Mouse (Mus musculus) midbrain, embryonic 13.5 days (tissue): ENCODE results near the gene Itprip. TPM values are rescaled to one million over a fixed set of nuclear protein-coding genes. Genes with fewer than 3 reads are reported as not detected.
"Not testable (repeated sequence)": the region's sequence is repeated elsewhere in the genome, so short reads cannot be mapped to it uniquely, and the experiment has no call there.

ENCODE experiments used
- ATAC-seq: fragments of 200-750 bp; cut with Nextera tagmentation; 2 replicates; pipeline ENCODE4 v1.8.0; 2017; ENCODE audit warnings: mild to moderate bottlenecking, moderate TSS enrichment, moderate library complexity
- H3K27ac ChIP-seq: fragments of 300-500 bp; sonication (generic); 2 replicates; pipeline ENCODE4 v1.5.1; 2015; ENCODE audit warnings: inconsistent platforms, mild to moderate bottlenecking, moderate library complexity
- H3K27me3 ChIP-seq: fragments of 300-500 bp; sonication (generic); 2 replicates; pipeline ENCODE4 v1.6.1; 2015; ENCODE audit warnings: mild to moderate bottlenecking, inconsistent platforms
- H3K36me3 ChIP-seq: fragments of 300-500 bp; sonication (generic); 2 replicates; pipeline ENCODE4 v1.6.1; 2015; ENCODE audit warnings: mild to moderate bottlenecking, inconsistent platforms
- H3K4me1 ChIP-seq: fragments of 300-500 bp; sonication (generic); replicated peaks from 2 replicates; pipeline ENCODE4 v1.6.1; 2015; ENCODE audit warnings: inconsistent platforms
- H3K4me2 ChIP-seq: fragments of 300-500 bp; sonication (generic); replicated peaks from 2 replicates; pipeline ENCODE4 v1.6.1; 2015; ENCODE audit warnings: moderate library complexity, mild to moderate bottlenecking, inconsistent platforms
- H3K4me3 ChIP-seq: fragments of 300-500 bp; sonication (generic); replicated peaks from 2 replicates; pipeline ENCODE4 v1.5.1; 2015; ENCODE audit warnings: mild to moderate bottlenecking, inconsistent platforms
- H3K9ac ChIP-seq: fragments of 300-500 bp; sonication (generic); replicated peaks from 2 replicates; pipeline ENCODE4 v1.6.1; 2015; ENCODE audit warnings: mild to moderate bottlenecking, inconsistent platforms
- H3K9me3 ChIP-seq: fragments of 300-500 bp; sonication (generic); 2 replicates; pipeline ENCODE4 v1.6.1; 2016; ENCODE audit warnings: mild to moderate bottlenecking, inconsistent platforms
- WGBS: fragments of 180-500 bp; shearing (Covaris S2); methylation state at CpG from one replicate; pipeline ENCODE4 v1.1.7; 2015; 5-methylcytosine and 5-hydroxymethylcytosine counted together
- microRNA-seq: library from miRNA; unstranded; fragments of <30 nt; microRNA quantifications from one replicate; pipeline ENCODE4, GENCODE M21; 2016
- polyA plus RNA-seq: library from polyadenylated mRNA; unstranded; fragments of >200 nt; fragmentation: Nextera tagmentation; extraction: Ambion mirVana; gene quantifications from 2 replicates; pipeline ENCODE4 v1.2.1, GENCODE M21; 2015

Gene Itprip
- polyA plus RNA-seq, 1 experiment from 2014 or later: 8.5 TPM

DNA sequence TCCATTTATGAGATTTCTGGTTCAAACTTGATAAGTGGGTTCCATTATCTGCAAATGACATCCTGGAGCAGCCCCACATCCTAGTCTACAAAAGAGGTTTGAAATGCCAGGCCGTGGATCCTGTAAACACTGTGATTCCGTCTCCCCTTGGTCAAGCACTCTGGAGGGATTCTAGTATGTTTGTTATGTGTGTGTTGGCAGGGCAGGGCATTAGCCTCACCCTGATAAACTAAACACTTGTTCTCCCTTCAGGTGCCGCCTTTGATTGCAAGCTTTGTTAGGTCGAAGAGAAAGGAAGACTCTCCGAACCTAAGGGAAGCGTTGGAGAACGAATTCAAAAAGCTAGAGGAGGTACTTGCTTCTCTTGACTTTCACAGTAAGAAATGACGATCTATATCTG lies 59.9 kb downstream of the Itprip start:
- Histone ChIP-seq H3K4me3 (no peak overlapping the region), H3K27me3 (peaks cover 3% of the 10 kb centered on the region; the same call in 1 of the 2 replicates), H3K4me1 (peaks cover 22% of the 10 kb centered on the region), H3K4me2 (no peak overlapping the region), H3K9me3 (no peaks in the 10 kb centered on the region), H3K9ac (no peak overlapping the region), H3K36me3 (0 out of 2 replicates have a peak, but pooled peaks cover 7% of the 10 kb centered on the region), H3K27ac (no peak overlapping the region)
- no peak for ATAC-seq
- WGBS: 90% methylated on average over 8 of the region's 8 CpGs

DNA sequence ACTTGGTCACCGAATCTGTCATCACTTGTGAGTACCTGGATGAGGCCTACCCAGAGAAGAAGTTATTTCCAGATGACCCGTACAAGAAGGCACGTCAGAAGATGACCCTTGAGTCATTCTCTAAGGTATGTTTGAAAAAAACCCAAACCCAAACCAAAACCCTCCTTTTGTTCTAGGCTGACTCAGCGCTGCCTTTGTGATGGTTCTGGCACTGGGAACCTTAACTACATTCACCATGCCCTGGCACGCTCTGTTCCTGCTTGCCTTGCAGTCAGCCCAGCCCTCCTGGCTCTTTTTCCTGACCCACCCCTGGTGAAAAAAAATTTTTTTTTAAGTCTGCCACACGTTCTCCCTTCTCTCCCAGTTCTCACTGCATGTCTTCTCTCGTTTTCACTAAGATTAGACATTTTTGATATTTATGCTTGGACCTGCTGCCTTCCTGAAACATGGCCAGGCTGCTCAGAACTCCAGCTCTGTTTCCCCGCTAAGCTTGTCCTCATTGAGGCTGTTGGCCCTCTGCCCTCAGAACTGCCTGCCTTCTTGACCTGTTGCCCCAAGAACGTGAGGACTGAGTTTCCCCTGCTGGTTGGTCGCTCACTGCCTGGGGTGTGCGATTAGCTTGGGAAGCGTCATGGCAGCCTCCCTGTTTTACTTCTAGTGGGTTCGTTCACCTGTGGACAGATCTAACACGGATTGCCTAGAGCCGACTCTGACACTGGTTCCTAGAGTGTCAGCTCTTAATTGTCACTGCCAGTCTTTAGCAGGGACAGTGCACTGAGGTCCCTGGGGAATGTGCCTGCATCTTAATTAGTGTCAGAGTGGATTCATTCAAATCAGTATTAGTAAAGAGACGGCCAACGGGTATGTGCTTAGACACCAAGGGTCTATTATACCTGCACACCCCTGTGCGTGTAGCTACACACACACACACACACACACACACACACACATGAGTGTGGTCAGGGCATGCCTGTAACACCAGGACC lies 60.8 kb downstream of the Itprip start:
- no peak for ATAC-seq
- Histone ChIP-seq H3K4me3 (no peak overlapping the region), H3K4me2 (no peak overlapping the region), H3K27ac (no peak overlapping the region), H3K27me3 (peaks cover 8% of the 10 kb centered on the region; the same call in 1 of the 2 replicates), H3K36me3 (0 out of 2 replicates have a peak, but pooled peaks cover 7% of the 10 kb centered on the region), H3K9me3 (no peaks in the 10 kb centered on the region), H3K4me1 (peaks cover 28% of the 10 kb centered on the region), H3K9ac (no peak overlapping the region; the same call in 1 of the 2 replicates)
- 75% methylated on average over 18 of the region's 18 CpGs for WGBS

DNA sequence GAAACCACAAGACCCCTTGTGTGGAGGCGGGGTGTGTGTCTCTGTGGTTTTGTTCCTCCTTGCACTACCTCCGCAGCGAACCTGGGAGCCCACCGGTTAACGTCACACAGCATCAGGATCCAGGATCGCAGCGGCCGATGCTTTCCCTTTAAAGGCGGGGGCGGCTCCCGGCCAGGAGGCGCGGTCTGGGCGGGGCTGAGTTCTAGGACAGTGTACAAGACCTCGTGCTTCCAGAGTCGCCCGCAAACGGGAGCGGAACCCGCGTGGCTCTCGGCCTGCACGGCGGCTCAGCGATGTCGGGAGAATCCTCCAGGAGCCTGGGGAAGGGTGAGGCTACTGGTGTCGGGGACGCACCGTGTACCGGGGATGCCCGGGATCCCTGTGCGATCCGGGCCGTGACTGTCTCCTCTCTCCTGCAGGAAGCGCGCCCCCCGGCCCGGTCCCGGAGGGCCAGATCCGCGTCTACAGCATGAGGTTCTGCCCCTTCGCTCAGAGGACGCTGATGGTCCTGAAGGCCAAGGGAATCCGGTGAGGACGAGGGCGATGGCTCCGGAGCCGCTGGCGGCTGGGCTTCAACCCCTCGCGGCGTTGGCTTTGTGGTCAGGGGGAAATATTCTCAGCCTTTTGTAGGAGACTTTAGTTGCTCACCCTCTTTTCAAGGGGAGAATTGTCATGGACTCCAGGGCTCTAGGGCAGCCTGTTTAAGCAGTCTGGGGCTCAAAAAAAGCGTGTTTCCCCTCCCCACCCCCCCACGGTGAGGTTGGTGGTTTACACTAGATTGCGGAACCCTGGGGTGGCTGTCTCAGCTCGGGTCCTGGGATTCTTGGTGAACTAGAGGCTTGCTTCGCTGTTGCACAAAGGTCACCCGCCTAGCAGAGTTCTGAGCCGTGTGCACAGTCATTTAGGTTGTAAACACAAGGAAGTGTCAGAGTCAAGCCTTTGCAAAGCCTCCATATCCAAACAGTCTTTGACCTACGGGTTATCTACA lies 64.0 kb downstream of the Itprip start, which contains the start of gene Gsto1:
Gsto1 (plus strand) TSS at position 175 of the 988 bp plus-strand sequence.
- Histone ChIP-seq H3K36me3 (0 out of 2 replicates have a peak, but pooled peaks cover 7% of the 10 kb centered on the region), H3K9me3 (no peaks in the 10 kb centered on the region), H3K9ac (peak within 1 kb of the TSS; percentile 81), H3K27ac (peak within 1 kb of the TSS; percentile 45), H3K4me1 (peaks cover 28% of the 10 kb centered on the region), H3K4me3 (peak within 1 kb of the TSS; percentile 71), H3K4me2 (peak within 1 kb of the TSS; percentile 95), H3K27me3 (peaks cover 11% of the 10 kb centered on the region; the same call in 1 of the 2 replicates)
- under 1% methylated on average over 59 of the region's 60 CpGs for WGBS
- ATAC-seq: peak; percentile 96

DNA sequence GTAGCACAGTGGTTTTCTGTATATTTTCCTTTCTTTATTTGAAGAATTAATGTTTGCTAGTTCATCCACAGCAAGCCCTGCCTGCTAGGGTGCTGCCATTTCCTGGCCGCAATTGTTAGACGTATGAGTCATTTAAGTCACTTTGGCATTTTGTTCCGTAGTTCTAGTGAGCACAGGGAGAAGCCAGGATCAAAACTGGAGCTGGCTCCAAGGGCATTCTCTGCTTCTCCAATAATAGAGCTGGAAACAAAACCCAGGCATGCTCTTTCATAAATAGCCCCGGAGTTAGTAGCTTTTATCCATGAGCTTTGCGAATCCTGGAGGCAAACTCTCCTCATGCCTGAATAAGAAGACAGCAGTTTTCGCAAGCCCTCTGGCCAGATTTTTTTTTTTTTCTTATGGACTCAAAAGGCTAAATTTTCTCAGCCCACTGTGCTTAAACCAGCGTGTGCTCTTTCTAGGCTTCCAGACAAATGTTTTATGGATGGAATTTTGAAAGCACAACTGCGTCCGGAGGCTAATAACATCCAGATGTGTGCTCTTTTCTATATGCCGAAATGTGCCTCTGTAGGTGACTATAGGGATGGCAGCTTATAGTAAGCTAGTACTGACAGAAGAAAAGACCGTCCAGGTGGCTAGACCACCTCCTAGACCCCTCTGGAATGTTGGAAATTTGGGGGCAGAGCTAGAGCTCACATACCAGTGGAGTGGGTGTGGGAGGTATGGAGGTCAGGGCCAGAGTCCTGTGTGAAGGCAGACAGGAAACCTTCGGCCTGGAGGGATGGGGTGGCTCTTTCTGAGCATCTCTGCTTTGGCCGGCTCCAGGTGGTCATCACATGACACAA lies 64.9 kb downstream of the Itprip start:
- Histone ChIP-seq H3K9me3 (no peaks in the 10 kb centered on the region), H3K27me3 (peaks cover 11% of the 10 kb centered on the region; the same call in 1 of the 2 replicates), H3K4me2 (peak overlapping the region; percentile 95), H3K4me3 (peak overlapping the region; percentile 71), H3K27ac (peak overlapping the region; percentile 45; the same call in 1 of the 2 replicates), H3K9ac (peak overlapping the region; percentile 81), H3K36me3 (0 out of 2 replicates have a peak, but pooled peaks cover 7% of the 10 kb centered on the region), H3K4me1 (peaks cover 28% of the 10 kb centered on the region)
- peak; percentile 84 for ATAC-seq
- WGBS: 23% methylated on average over 13 of the region's 13 CpGs

DNA sequence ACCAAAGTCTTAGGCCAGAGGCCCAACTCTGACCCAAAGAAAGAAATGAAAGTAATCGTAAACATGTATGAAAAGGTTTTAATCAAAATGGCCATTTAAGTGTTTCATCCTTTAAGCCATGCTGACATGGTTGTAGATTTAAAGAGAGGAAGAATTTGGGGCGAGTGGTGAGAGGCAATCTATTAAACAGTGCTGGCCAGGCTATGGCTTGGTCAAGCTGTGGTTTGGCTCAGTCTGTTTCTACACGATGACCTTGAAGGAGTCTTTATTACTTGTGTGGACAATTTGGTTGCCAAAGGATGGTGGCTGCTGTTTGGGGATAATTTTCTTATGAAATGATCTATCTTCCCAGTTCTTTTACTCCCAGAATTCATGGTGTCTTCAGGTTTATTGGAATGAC lies 66.0 kb downstream of the Itprip start:
- Histone ChIP-seq H3K4me3 (no peak overlapping the region), H3K9ac (no peak overlapping the region), H3K27me3 (peaks cover 11% of the 10 kb centered on the region; the same call in 1 of the 2 replicates), H3K4me1 (peaks cover 20% of the 10 kb centered on the region), H3K4me2 (no peak overlapping the region), H3K27ac (no peak overlapping the region), H3K36me3 (0 out of 2 replicates have a peak, but pooled peaks cover 4% of the 10 kb centered on the region), H3K9me3 (no peaks in the 10 kb centered on the region)
- 90% methylated on average over 3 of the region's 3 CpGs for WGBS
- ATAC-seq: no peak

DNA sequence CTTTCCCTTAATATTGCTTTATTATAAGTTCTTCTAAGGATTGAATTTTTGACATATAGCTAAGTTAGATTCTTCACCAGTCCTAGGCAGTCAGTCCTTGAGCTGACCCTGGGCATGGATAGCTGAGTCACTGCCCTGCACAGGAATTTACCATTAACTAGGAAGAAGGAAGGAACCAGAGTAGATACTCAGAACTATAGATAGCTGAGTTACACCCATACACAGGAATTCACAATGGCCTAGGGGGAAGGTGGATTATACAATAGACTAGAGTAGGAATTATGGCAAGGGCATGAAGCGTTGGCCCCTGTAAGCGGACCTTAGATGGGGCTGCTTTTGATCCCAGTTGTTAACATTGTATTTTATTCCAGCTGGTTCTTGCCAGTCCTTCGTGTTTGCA lies 67.0 kb downstream of the Itprip start:
- not testable (repeated sequence) for H3K9me3 ChIP-seq, H3K27ac ChIP-seq, ATAC-seq

DNA sequence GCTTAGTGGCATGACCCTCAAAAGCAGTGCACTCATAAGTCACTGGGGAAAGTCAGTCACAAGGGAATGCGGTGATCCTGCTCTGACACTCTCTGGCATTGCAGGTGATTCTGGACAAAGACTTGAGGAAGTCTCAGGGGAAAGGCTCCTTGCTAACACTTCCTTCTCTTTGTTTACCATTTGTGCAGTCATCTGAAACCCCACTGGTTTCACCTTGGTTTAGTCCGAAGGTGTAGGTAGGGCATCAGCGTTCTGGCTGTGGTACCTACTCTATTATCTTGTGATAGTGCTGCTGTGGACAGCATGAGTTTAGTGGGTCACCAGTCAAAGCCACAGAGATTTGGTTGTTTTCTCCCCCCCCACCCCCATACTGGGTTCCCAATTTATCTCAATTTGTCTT lies 69.4 kb downstream of the Itprip start:
- Histone ChIP-seq H3K4me2 (no peak overlapping the region), H3K27me3 (peaks cover 8% of the 10 kb centered on the region; the same call in 1 of the 2 replicates), H3K4me1 (peaks cover 9% of the 10 kb centered on the region), H3K36me3 (no peaks in the 10 kb centered on the region), H3K4me3 (no peak overlapping the region), H3K9ac (no peak overlapping the region), H3K9me3 (no peaks in the 10 kb centered on the region), H3K27ac (no peak overlapping the region)
- ATAC-seq: no peak
- WGBS: 80% methylated on average over 3 of the region's 3 CpGs

More for the DNA sequence above, 67.0 kb downstream of the Itprip start:
- not testable (repeated sequence) for H3K4me3 ChIP-seq, H3K9ac ChIP-seq, H3K4me2 ChIP-seq, H3K36me3 ChIP-seq
- 92% methylated on average over 3 of the region's 3 CpGs for WGBS
- H3K27me3 ChIP-seq: peaks cover 11% of the 10 kb centered on the region; the same call in 1 of the 2 replicates
- peaks cover 20% of the 10 kb centered on the region for H3K4me1 ChIP-seq

Small RNAs within 50 kb of the gene (microRNA-seq; reads per million reads assigned to microRNA genes)
- not detected for gene Gm22240

Other genes with a start within 250 kb of the Itprip start
- gene Col17a1, start 227.2 kb downstream of the Itprip start, polyA plus RNA-seq: 0.12 and 0.13 TPM in 2 replicates
- 185 and 189 TPM in 2 replicates for gene Sfr1, start 187.6 kb downstream of the Itprip start, polyA plus RNA-seq
- gene Gsto1, start 64.3 kb downstream of the Itprip start, polyA plus RNA-seq: 89.1 and 98.3 TPM in 2 replicates
- gene Gsto2, start 53.8 kb downstream of the Itprip start, polyA plus RNA-seq: 1.2 and 1.5 TPM in 2 replicates
- 0.24 and 0.36 TPM in 2 replicates for gene Cfap43, start within 50 bp of the Itprip start, polyA plus RNA-seq
- 0.32 and 0.48 TPM in 2 replicates for gene Cfap58, start 18.4 kb upstream of the Itprip start, polyA plus RNA-seq